Mouse (Mus musculus) right cerebral cortex, adult 2 months (tissue): ENCODE data around the gene Rpf1.
A peak's percentile ranks its signal among the peaks of the same experiment; 100 is the strongest.

ENCODE experiments used
- DNase-seq, 2 experiments: peaks; one replicate each; pipeline ENCODE4 v3.0.0; 2021 to 2022; ENCODE audit warnings: low spot score in 2 of 2

Rpf1 gene

DNA sequence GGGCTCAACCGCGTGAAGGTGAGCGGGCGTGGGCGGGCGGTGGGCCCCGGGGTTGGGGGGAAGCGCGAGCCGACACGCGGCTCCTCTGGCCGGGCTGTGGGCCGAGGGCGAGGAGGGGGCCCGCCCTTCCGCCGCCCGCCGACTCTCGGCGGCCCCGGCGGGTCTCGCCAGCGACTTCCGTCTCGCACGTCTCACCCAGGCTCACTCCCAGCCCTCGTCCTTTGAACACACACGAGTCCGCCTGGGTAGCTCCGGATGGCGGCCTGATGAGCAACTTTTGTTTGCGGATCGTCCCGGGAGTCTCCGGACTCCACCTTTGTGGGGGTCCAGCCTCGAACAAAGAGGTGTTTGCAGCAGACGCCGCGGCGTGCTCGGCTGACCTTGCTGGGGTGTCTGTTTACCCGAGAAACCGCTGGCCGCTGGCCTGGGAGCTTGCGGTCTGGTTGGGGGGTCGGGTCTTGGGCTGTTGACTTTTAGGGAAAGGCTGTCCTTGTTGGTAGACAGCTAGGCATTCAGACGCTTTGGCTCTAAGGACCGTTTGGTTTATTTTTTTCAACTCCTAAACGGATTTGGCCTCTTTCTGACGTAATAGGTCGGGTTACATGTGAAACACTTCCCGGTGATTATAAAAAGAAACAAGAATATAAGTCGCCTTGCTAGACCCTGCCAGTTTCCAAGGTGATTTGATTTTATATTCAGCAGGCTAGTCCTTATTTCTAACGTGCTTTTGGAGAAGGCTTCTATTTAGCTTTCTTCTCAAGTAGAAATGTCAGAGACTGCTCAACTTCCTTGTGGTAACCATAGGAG, 21.0 kb downstream of the Rpf1 start:
- peak in 1 of 2 experiments; percentile 16 for DNase-seq

DNA sequence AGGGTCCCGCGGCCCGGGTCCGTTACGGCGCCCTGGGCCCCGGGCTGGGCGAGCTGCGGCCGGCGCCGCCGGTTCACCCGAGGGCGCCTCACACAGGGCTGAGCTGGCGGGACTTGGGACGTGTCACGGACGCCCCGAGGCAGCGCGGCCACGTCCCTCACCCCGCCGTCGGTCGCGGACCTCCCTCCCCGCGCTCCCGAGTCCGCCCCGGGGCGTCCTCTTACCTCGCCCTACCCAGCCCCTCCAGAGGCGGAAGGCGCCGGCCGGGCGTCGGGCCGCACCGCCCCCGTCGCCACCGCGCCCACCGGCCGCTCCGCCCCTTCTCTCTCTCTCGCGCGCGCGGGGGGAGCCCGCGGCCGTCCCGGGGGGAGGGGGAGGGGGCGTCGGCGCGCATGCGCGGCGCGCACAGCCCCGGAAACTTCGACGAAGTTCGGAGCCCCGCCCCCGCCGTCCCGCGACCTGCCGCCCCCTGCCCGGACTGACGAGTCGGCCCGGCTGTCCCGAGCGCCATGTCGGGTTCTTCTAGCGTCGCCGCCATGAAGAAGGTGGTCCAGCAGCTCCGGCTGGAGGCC, 21.7 kb downstream of the Rpf1 start, which contains the start of the genes Spata1 and Gng5:
TSS of gene Spata1 (minus strand) at position 323 of the 572 bp plus-strand sequence.
TSS of gene Gng5 (plus strand) at position 377 of the 572 bp plus-strand sequence.
- DNase-seq, result peak; percentile 35 to 40

DNA sequence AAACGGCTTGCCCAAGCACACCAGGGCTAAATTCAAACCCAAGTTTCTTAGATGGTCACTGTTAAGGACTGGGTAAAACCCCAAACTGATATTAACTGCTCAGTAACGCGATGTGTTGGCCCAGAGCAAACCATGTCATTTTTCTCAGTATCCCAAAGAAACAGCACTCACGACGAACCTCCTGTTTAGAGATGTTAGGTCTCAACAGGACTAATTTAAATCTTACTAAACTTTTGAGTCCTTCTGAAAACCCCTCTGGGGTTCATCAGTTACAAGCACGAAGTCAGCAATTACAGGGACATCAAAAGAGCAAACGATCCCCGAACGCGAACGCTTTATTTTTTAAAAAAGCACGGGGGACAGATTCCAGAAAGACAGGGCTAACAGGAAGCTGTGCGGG, 22.2 kb downstream of the Rpf1 start:
- DNase-seq, result no peak

DNA sequence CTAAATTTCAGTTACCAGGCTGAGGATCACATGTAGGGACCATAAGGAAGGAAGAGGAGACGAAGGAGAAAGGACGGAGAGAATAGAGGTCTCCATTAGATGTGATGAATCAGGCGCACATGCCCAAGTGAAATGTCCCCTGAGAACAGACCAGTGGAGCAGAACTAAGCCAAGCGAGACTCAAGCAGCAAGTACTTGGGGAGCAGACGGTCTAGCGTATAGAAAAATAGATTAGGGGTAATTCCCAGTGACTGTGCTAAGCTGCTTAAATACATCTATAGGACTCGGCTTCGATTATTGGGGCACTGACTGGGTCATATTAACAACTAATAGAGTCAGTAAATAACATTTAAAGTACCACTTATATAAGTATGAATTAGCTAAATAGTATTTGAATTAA, 26.3 kb downstream of the Rpf1 start:
- DNase-seq, result no peak

DNA sequence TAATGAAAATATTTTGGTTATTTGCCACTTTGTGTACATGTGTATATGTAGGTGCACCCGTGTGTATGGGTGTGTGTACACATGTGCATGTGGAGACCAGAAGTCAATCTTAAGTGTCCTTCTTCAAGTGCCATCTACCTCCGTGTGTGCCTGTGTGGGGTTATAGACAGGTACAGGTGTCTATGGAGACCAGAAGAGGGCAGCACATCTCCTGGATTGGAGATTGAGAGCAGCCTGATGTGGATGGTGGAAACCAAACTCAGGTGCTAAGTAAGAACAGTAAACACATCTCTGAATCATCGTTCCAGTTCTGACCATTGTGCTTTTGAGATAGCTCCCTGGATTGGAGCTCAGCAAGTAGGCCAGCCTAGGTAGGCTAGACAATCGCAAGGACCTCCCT, 34.8 kb downstream of the Rpf1 start:
- DNase-seq, result no peak

DNA sequence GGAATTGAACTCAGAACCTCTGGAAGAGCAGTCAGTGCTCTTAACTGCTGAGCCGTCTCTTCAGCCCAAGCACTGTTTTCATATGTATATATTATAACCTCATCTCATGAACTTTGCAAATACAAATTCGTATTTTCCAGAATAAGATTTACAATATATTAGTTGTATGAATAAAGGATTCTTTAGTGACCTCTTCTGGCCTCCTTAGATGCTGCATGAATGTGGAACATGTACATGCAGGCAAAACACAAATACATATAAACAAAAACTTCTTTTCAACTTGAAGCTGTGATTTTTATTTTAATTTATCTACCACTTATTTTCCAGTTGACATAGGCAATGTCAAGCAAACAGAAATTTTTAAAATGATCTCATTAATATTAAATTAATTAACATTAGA, 39.2 kb downstream of the Rpf1 start:
- no peak for DNase-seq

DNA sequence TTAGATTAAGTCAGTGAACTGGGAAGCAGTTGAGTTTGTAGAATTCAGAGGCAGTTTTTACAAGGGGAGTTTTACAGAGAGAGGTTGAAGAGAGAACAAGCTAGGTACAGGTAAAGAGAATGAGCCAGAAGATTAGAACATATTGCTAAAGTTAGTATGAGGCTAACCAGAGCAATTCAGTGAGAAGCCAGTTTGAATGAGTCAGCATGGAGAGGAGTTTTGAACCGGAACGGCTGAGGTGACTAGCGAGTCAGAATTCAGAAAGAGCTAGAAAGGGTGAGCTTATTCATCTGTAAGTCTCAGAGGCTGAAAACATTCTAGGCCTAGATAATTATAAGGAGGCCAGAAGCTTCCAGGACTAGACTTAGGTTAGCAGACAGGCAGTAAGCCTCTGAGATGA, 46.8 kb downstream of the Rpf1 start:
- no peak for DNase-seq

DNA sequence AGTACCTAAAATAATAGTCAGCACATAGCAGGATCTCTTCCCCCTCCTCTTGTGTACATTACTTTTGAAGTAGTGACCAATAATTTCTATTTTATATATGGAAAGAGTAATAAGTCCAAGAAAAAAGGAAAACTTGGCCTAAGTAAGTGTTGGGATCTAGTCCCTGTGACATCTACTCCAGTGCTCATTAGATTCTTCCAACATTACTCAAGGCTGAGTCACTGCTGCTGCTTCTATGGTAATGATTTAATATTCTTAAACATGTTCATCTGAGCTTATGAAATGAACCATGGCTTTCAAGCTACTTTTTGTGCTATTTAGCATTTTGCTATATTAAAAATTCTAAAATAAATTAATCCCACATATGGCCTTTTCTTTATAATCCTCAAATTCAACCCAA, 47.5 kb downstream of the Rpf1 start:
- no peak for DNase-seq

DNA sequence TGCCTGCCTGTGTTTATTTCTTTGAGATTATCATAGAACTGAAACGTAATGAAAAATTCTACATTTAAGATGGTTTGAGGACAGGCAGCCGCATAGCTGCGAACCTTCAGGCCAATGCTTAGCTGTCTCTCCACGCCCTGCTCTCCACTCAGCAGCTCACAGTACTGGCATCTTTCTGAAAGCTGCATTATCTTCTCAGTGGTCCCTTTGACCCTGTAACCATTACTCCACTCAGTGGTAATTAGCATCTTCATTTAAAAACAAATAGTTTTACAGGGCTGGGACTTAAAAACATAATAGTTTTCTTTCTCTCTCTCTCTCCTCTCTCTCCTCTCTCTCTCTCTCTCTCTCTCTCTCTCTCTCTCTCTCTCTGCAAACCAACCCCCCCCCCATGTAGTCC, 48.6 kb downstream of the Rpf1 start:
- DNase-seq, result no peak

DNA sequence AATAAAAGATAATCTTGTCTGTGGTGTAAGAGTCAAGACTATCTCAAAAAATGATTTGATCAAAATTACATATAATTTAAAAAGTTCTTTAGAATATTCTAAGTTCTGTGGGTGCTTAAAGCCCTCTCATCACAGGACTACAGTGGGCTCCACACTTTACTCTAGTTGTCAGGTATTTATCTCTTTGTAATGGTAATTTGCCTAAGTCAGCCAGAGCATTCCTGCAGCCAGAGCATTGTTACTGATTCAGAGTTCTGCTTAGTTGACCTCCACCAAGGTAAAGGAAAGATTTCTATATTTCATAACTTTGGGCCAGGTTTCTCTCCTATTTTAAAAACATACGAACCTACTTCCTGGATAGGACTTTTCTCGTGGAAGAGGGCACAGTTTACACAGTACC, 52.0 kb downstream of the Rpf1 start:
- DNase-seq, result no peak

DNA sequence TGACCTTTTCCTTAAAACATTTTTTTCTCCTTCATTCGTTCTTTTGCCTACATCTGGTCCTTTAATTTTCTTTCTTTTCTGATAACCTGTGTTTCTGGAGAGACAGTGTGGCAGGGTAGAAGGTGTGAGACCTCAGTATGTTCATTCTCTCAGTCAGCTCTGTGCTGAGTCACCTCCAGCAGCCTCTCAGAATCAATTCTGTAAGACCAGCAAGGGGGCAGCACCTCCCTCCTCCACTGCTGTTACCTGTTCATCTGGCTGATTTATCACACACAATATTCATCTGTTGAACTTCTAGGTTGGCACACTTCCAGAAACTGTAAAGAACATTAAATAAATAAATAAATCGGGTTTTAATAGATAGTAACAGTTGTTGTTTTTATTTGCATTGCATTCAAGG, 58.3 kb downstream of the Rpf1 start:
- no peak for DNase-seq
